Mouse (Mus musculus) bone marrow macrophage, adult 2 months (primary cell): ENCODE measurements around the gene Kcnk5.

Experiments used
- CTCF ChIP-seq: IDR thresholded peaks from 2 replicates; pipeline ENCODE4 v1.5.1; 2012; ENCODE audit warnings: low read depth, mild to moderate bottlenecking, low read length, moderate library complexity
- POLR2A ChIP-seq: IDR thresholded peaks from 2 replicates; pipeline ENCODE4 v1.6.1; 2012; ENCODE audit warnings: mild to moderate bottlenecking, low read depth, low read length, borderline replicate concordance

DNA sequence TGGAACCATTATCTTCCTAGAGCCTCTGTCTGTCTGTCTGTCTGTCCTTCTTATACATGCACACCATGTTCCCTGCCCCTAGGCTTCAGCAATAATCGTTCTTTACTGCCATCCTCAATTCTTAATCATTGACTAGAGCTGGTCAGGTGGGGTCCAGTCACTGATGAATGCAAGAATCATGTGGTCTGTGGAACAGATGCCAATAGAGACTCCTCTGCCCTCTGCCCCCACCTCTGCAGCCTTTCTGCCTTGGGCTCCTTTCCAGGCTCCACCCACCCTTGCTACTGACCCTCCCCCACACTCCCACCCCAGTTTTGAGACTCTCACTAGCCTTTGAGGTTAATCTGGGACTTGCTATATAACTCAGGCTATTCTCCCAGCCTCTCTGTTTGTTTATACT is 38.2 kb upstream of the Kcnk5 start:
- TF ChIP-seq POLR2A (no peak), CTCF (no peak)
